Mouse (Mus musculus): ENCODE data around the gene Palm2.

GRCm38 (mm10) chr4:57656388-57656787, 222.3 kb downstream of the Palm2 start:
- TF ChIP-seq CTCF (IDR thresholded peaks at IDR 0.05; ENCODE audit: borderline replicate concordance, extremely low read depth, insufficient read depth, insufficient read length), result no peak
- no peak for TF ChIP-seq POLR2A (IDR thresholded peaks at IDR 0.05; ENCODE audit: borderline replicate concordance, extremely low read depth, insufficient read depth, insufficient read length, poor library complexity, severe bottlenecking)

All from brain, embryonic 14.5 days (tissue).